Mouse (Mus musculus): ENCODE results near the gene Phpt1.

DNA sequence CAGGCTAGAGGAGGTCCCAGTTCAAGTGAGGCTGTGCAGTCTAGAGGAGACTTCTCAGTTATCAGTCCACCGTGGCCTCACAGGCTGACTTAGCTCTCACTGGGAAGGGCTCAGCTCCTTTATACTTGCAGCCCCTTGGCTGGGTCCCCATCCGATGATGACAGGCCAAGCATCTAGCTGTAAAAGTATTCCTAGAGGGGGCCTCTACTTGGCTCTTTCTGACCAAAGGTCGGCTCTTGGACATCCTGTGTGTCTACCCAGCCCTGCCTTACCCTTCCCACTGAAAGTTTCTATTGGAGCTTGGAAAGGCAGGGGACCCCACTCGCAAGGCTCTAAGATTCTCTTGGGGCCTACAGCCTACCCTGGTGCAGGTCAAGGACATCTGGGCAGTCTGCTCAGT lies 3.8 kb downstream of the Phpt1 start:
- TF ChIP-seq CTCF (IDR thresholded peaks at IDR 0.05; ENCODE audit: control insufficient read depth, insufficient read depth, insufficient replicate concordance, low read depth, low read length): no peak
- no peak for TF ChIP-seq POLR2A (IDR thresholded peaks at IDR 0.05; ENCODE audit: control insufficient read depth, low read depth, low read length)
